Mouse (Mus musculus): ENCODE measurements at regions not wholly inside any gene's neighbourhood (a gene's known extent, or its start where the extent isn't known, plus 50 kb on each side); places are given as distances from the start of the nearest gene placed in this dataset.

DNA sequence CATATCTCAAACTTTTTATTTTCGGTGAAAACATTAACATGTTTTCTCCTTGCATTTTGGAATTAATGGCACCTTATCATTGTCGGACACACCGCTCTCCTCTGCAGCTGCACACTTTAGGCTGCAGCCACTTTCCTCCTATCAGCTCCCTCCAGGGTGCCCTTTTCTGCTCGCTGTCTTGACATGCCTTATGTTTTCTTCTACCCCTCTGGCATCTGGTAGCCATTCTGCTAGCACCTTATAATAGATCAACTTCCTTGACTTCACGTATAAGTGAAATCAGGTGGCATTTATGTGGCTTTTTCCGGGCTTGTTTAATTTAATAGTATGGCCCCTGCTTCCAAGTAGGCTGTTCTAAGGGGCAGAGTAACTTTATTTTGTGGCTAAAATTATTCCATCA is 747.8 kb downstream of the Slitrk6 start:
- no peak for DNase-seq (ENCODE audit: low read depth, low spot score)

DNA sequence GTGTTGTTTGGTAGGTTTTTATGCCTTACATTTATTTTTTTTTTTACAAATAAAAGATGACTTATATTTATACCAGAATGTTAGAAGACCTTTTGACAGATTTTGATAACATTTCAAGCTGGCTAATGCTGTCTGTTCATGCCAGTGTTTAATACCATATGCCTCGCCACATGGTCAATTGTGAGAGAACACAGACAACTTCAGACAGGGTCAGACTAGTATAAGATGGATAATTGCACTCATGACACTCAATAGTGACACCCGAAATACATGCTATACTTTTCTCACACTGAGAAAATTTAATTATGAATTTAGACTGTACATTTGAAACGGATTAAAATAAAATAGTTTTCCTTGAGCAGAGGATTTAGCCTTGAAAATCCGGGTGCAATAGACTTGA is 769.9 kb downstream of the Slitrk6 start:
- DNase-seq (ENCODE audit: low read depth, low spot score) = no peak

- no peak for DNase-seq (ENCODE audit: low read depth, low spot score)
These were observed 796.9 kb downstream of the Slitrk6 start for GRCm38 (mm10) chr14:109958008-109958407.

GRCm38 (mm10) chr14:109941944-109942343 is 813.0 kb downstream of the Slitrk6 start:
- no peak for DNase-seq (ENCODE audit: low read depth, low spot score)

- no peak for DNase-seq (ENCODE audit: low read depth, low spot score)
These were observed 813.8 kb downstream of the Slitrk6 start for GRCm38 (mm10) chr14:109941162-109941561.

DNA sequence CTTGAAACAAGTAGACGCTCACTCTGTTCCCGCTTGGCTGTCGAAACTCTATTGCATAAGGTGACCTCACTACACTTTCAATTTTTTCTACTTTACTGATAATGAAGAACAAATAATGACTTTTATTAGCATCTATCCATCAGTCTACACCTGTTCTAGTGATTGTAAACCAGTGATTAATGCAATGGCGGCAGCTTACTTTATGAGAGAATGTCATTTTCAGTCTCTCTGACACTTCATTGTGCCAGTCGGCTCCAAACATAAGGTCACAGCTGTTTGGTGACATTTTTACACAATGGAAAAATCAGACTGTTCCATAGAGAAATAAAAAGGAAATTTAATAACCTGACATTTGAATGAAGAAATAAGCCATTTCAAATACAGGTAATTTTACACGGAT is 817.5 kb downstream of the Slitrk6 start:
- no peak for DNase-seq (ENCODE audit: low read depth, low spot score)

- DNase-seq (ENCODE audit: low read depth, low spot score) = no peak
These were observed 826.0 kb downstream of the Slitrk6 start for GRCm38 (mm10) chr14:109928977-109929376.

- DNase-seq (ENCODE audit: low read depth, low spot score) = no peak
These were observed 863.1 kb downstream of the Slitrk6 start for GRCm38 (mm10) chr14:109891896-109892165.

GRCm38 (mm10) chr14:109891151-109891895 is 863.6 kb downstream of the Slitrk6 start:
- DNase-seq (ENCODE audit: low read depth, low spot score) = no peak

DNA sequence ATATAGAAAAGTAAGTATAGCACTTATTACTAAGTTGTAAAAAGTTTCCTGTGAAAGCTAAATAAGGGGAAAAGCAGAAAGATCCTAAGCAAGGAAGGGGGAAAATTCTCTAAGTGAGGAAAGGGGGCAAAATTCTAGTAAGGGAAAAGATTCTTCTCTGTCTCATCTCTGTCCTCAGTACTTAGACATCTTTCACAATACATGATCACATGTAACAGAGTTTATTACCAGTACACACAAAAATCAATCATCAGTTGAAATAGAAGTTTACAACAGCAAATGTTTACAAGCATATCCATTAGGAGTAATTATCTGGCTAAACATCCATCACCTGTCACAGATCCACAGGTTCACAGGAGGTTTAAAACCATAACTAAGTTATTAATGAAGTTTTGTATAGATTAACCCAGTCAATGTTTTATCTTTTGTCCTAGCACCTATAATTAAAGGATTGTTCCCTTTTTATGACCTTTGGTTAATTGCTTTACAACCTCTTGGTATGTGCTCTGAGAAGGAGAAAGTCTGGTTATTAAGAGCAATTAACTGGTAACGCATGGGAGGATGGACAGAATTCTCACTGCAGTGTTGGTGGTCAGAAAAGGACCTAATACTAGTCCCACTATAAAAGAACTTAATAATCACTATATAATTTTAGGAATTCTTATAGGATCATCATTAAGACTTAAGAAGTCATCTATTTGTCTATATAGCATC is 877.8 kb downstream of the Slitrk6 start:
- no peak for DNase-seq (ENCODE audit: low read depth, low spot score)

- peak; percentile 26 for DNase-seq (ENCODE audit: low read depth, low spot score)
These were observed 880.7 kb downstream of the Slitrk6 start for GRCm38 (mm10) chr14:109874230-109874629.

DNA sequence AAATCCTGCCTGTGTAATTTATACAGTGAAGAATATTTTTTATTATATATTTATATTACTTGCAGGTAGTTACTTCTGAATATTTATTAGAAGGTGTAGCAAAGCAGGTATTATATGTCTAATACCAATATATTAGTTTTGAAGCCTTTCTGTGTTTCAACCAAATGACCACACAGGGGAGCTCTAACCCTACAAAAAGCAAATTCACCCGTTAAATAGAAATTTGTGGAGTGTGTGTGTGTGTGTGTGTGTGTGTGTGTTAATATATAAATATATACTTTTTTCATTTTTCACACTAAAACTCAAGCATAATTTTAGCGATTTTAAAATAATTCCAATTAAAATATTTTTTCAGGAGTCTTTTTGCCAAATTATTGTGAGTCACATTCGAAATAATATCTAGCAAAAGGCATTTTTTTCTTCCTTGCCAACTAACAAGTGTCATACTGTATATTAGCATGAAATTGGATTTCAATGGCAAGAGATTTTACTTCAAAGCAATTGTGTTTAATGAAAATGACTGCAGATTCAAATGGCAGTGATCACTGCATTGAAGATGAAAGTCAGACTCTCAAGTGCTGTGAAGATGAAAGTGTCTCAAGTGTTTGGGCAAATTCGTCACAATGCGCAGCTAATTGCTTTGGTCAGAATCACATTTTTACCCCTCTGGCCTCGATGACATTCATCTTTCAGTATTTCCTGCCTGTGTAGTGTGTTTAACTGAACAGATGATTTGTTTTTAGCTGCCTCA is 914.4 kb downstream of the Slitrk6 start:
- peak; percentile 4 for DNase-seq (ENCODE audit: low read depth, low spot score)

DNA sequence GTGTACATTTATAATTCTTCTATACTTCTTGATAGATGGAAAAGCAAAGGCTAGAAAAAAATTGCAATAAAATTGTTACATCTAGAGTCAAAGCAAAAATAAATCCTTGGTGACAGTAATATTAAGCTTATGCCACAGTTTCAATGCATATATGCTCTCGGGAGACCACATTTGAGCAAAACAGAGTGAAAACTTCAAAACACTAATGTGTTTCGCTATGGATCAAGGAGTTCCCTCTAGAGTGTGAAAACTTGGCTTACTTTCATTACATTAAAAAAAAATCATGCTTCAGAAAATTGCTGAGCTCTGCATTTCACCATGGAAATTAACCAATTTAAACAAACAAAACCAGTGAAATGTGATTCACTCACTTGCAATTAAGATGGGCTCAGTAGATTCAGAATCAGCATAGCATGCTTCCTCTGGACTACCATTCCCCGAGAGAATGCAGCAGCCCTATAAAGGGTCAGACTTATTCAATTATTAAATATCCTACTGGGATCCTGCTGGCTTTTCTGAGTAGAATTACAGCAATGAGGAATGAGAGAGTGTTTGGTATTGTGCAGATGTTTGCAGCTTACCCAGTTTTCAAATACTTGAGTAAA is 888.7 kb upstream of the Slitrk1 start:
- no peak for DNase-seq (ENCODE audit: low read depth, low spot score)

DNA sequence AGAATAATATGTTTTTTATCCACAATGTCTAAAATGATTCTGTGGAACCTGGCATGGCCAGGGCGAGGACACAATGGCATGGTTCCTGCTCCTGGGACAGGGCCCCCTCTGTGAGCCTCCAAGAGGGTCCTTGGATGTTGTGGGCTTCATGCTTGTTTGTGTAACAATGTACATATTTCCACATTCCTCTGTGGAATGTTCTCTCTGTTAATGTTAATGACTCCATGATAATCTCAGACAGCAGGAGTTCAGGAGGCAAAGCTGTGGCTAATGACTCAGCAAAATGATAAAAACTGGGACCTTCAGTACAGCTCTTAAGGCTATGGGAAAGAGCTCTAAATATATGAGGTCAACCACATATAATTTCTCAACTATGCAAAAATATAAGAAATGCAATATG is 858.3 kb upstream of the Slitrk1 start:
- no peak for DNase-seq (ENCODE audit: low read depth, low spot score)

DNA sequence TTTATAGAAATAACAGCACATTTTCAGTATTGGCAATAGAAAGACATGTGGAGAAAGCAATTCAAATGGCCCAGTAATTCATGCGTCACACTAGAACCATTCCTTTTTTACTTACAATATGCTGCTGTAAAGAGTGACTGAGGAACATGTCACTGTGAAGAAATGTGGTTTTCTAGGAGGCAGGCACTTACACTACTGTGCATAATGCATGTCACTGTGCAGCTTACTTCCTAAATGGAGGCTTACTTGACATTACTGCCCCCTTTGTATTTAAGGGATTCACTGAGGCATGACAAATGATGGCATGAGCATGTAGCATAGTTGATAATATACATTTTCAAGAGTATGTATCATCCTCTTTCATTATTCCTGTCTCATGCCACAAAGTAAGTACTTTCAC is 846.9 kb upstream of the Slitrk1 start:
- no peak for DNase-seq (ENCODE audit: low read depth, low spot score)
